Mouse (Mus musculus) lung, postnatal 0 days (tissue): Measurements from ENCODE around the gene Scai.

Experiments used
- CTCF ChIP-seq: IDR thresholded peaks from 2 replicates; pipeline ENCODE4 v1.5.1; 2016; ENCODE audit warnings: antibody characterized with exemption, mild to moderate bottlenecking
- EP300 ChIP-seq: IDR thresholded peaks from 2 replicates; pipeline ENCODE4 v1.6.1; 2016; ENCODE audit warnings: antibody characterized with exemption, mild to moderate bottlenecking, control low read depth

DNA sequence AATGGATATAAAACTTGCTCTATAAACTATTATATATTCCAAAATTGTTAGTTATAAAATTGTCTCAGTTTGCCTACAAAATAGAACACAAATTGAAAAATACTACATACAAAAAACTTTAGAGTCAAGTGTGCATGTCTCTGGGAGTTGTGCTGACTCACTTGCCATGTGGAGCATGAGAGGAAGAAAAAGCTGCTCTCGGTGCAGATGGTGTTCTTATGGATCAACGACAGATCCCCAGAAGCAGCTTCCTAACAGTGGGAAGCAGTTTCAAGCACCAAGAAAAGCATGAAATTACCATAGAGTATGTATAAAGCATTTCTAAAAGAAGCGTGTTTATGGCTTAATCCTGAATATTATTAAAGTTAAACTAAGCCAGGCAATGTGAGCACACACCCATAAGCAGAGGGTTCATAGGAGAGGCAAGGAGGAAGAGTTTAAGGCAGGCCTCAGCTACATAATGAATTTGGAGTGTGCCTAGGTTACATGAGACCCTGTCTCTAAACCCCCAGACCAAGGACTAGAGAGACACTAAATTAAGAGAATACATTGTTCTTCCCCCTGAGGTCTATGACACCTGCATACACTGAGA lies 48.1 kb downstream of the Scai start:
- no peak for TF ChIP-seq CTCF
- TF ChIP-seq EP300 = no peak
